Mouse (Mus musculus): ENCODE measurements at regions not wholly inside any gene's neighbourhood (a gene's known extent, or its start where the extent isn't known, plus 50 kb on each side); places are given as distances from the start of the nearest gene placed in this dataset.

DNA sequence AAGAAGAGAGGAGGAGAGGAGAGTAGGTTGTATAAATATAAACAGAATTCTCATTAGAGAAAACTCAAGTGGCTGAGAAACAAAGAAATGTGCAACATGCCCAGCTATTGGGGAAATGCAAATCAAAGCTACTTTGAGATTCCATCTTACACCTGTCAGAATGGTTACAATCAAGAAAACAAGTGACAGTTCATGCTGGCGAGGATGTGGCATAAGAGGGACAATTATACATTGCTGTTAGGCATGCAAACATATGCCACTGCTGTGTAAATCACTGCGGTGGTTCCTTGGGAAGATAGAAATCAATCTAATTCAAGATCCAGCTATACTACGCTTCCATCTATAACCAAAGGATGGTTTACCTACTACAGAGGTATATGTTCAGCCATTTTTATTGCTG, 300.4 kb upstream of the Kynu start:
- H3K27me3 ChIP-seq (replicated peaks), result no peaks in the 10 kb centered on the region
- H3K9me3 ChIP-seq, result no peaks in the 10 kb centered on the region
- ATAC-seq (ENCODE audit: low FRiP score, low read depth), result no peak
- H3K4me1 ChIP-seq, result no peaks in the 10 kb centered on the region
- H3K27ac ChIP-seq, result no peak overlapping the region
- no peak overlapping the region for H3K4me3 ChIP-seq
- no peaks in the 10 kb centered on the region for H3K36me3 ChIP-seq
- H3K4me2 ChIP-seq (replicated peaks), result no peak overlapping the region
- H3K9ac ChIP-seq, result no peak overlapping the region
- 91% methylated on average over 3 of the region's 3 CpGs for WGBS

DNA sequence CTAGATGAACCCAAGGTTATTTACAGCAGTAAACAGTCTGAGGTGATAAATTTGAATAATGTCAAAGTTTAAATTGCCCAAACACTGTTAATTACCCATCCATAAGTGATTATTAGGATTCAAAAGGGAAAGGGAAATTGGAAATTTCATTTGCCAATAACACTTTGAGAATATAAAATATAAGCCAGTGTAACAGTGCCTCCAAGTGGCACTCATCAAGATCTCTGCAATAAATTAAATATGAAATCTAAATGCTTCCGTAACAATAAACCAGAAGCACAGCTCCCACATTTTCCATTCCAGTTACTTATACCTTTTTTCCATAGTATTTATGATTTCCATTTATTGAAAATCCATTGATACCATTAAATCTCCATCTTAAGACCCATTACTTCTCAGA, 284.3 kb upstream of the Kynu start:
- no peak overlapping the region for H3K4me3 ChIP-seq
- H3K27ac ChIP-seq, result no peak overlapping the region
- no peaks in the 10 kb centered on the region for H3K36me3 ChIP-seq
- no peak overlapping the region for H3K9ac ChIP-seq
- H3K27me3 ChIP-seq (replicated peaks), result no peaks in the 10 kb centered on the region
- H3K4me2 ChIP-seq (replicated peaks), result no peak overlapping the region
- no peaks in the 10 kb centered on the region for H3K9me3 ChIP-seq
- 87% methylated on average over 1 of the region's 1 CpGs for whole genome bisulfite sequencing
- H3K4me1 ChIP-seq, result no peaks in the 10 kb centered on the region
- no peak for ATAC-seq (ENCODE audit: low FRiP score, low read depth)

DNA sequence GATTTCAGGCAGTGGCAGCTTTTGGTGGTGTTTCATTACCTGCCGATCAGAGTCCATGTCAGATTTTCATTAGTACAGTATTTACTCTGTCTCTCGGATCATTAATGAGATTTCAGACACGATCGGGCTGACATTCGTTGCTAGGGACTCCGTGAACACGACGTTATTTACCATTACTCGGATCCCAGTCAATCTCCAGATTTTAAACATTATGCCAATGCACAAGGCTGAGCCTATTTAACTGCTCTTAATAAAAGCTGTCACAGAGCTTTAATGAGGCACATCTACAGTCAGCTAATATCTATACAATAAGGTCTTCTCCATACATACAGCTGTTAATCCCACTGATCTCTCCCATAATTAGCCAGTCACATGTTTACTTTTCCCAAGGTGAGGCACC, 283.0 kb upstream of the Kynu start:
- Histone ChIP-seq H3K4me2 (replicated peaks) (no peak overlapping the region), H3K9me3 (no peaks in the 10 kb centered on the region), H3K9ac (no peak overlapping the region), H3K36me3 (no peaks in the 10 kb centered on the region), H3K27me3 (replicated peaks) (no peaks in the 10 kb centered on the region), H3K27ac (no peak overlapping the region), H3K4me1 (no peaks in the 10 kb centered on the region), H3K4me3 (no peak overlapping the region)
- WGBS, result 76% methylated on average over 9 of the region's 9 CpGs
- no peak for ATAC-seq (ENCODE audit: low FRiP score, low read depth)

DNA sequence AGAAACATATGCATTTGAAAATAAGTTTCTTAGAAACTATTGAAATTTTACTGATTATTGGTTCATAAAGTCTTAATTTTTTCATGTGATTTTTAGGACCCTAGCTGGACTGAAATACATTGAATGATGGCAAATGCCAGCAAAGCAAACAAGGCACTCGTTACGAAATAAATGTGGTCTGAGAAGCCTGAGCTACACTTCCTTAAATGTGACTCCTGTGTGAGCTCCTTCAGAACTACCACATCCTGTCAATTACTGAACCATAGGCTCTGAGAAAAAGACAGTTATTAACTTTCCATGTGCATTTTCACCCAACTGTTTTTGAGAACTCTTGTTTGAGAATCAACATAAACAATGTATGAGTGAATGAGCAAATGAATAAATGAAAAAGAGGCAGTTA, 281.1 kb upstream of the Kynu start:
- Histone ChIP-seq H3K4me3 (no peak overlapping the region), H3K9me3 (no peaks in the 10 kb centered on the region), H3K36me3 (no peaks in the 10 kb centered on the region), H3K27ac (no peak overlapping the region), H3K27me3 (replicated peaks) (no peaks in the 10 kb centered on the region), H3K4me1 (no peaks in the 10 kb centered on the region), H3K4me2 (replicated peaks) (no peak overlapping the region), H3K9ac (no peak overlapping the region)
- no peak for ATAC-seq (ENCODE audit: low FRiP score, low read depth)
- WGBS, result 82% methylated on average over 2 of the region's 2 CpGs

DNA sequence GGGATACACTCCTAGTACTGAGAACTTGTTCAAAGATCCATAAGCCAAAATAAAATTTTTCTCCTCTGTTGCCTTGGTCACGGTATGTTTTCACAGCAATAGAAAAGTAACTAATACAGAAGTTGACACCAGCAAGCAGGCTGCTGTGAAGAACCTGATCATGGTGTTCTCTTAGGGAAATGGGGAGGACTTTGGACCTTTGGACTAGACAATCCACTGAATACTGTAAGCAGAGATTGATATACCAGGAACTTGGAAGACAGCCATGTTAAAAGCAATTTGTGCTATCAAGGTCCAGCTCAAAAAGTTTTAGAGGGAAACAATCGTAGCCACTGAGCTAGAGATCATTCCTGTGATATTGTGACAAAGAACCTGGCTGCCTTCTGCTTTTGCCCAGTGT, 259.3 kb upstream of the Kynu start:
- no peak overlapping the region for H3K4me2 ChIP-seq (replicated peaks)
- H3K4me3 ChIP-seq, result no peak overlapping the region
- H3K4me1 ChIP-seq, result no peaks in the 10 kb centered on the region
- no peaks in the 10 kb centered on the region for H3K36me3 ChIP-seq
- no peak for ATAC-seq (ENCODE audit: low FRiP score, low read depth)
- H3K27me3 ChIP-seq (replicated peaks), result no peaks in the 10 kb centered on the region
- no peak overlapping the region for H3K27ac ChIP-seq
- H3K9me3 ChIP-seq, result no peaks in the 10 kb centered on the region
- 94% methylated on average over 2 of the region's 2 CpGs for WGBS
- H3K9ac ChIP-seq, result no peak overlapping the region

DNA sequence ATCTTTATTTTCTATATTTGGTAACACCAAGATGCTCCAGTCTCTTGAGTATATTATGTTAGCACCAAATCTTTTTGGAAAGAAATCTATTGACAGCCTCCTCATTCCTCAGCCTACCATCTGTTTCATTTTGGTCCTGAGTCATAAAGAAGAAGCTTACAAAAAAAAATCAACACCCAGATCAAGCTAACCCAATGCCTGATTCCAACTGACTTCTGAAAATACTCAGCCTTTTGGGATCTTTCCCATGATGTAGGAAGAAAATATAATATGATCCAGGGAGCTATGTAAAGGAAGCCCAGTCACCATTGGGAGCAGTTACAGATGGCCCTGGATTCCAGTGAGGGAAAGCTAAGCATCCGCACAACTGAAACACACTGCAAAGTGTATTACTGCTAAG, 231.3 kb upstream of the Kynu start:
- H3K27ac ChIP-seq, result no peak overlapping the region
- H3K27me3 ChIP-seq (replicated peaks), result no peaks in the 10 kb centered on the region
- H3K9ac ChIP-seq, result no peak overlapping the region
- H3K36me3 ChIP-seq, result no peaks in the 10 kb centered on the region
- no peaks in the 10 kb centered on the region for H3K4me1 ChIP-seq
- H3K4me2 ChIP-seq (replicated peaks), result no peak overlapping the region
- no peak overlapping the region for H3K4me3 ChIP-seq
- 92% methylated on average over 1 of the region's 1 CpGs for WGBS
- no peaks in the 10 kb centered on the region for H3K9me3 ChIP-seq
- no peak for ATAC-seq (ENCODE audit: low FRiP score, low read depth)

DNA sequence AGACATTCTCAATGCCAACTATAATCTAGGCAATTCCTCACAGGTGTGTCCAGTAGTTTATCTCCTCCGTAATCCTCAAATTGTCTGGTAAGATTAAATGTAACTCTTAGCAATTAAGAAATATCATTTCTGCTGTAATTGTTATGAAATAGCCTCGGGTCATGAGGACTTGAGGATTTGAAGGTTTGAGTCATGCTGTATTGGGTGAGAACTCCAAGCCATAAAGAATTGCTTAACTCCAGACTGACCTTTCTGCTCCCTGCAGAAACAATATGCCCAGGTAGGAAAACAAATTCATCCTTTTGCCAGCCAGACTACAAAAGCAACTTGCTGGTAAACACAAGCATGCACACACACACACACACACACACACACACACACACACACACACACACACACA, 190.8 kb upstream of the Kynu start:
- no peak overlapping the region for H3K4me2 ChIP-seq (replicated peaks)
- ATAC-seq (ENCODE audit: low FRiP score, low read depth), result no peak
- no peaks in the 10 kb centered on the region for H3K4me1 ChIP-seq
- WGBS, result 83% methylated on average over 2 of the region's 2 CpGs
- no peak overlapping the region for H3K27ac ChIP-seq
- no peak overlapping the region for H3K9ac ChIP-seq
- H3K9me3 ChIP-seq, result no peaks in the 10 kb centered on the region
- H3K27me3 ChIP-seq (replicated peaks), result no peaks in the 10 kb centered on the region
- no peaks in the 10 kb centered on the region for H3K36me3 ChIP-seq
- no peak overlapping the region for H3K4me3 ChIP-seq

DNA sequence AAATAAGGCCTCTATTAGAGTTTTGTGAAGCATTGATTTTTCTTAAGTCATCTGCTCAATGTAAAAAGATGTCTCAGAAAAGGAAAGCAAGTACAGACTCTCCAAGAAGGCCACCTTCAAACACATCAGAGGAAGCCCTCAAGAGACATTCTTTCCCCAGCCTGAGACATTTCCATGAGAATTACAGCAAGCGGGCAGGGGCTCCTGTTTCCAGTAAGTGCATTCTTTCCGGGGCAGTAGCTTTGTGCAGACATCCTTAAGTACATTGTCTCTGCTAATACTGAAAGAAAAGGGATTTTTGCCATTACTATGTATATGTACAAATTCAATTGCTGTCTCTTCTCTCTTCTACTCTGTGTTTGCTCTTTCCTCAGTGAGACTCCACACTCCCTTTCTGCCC, 189.3 kb upstream of the Kynu start:
- H3K27ac ChIP-seq, result no peak overlapping the region
- no peak overlapping the region for H3K4me2 ChIP-seq (replicated peaks)
- no peaks in the 10 kb centered on the region for H3K36me3 ChIP-seq
- no peak overlapping the region for H3K4me3 ChIP-seq
- no peak for ATAC-seq (ENCODE audit: low FRiP score, low read depth)
- 27% methylated on average over 2 of the region's 2 CpGs for WGBS
- H3K4me1 ChIP-seq, result no peaks in the 10 kb centered on the region
- no peaks in the 10 kb centered on the region for H3K9me3 ChIP-seq
- H3K27me3 ChIP-seq (replicated peaks), result no peaks in the 10 kb centered on the region
- H3K9ac ChIP-seq, result no peak overlapping the region

DNA sequence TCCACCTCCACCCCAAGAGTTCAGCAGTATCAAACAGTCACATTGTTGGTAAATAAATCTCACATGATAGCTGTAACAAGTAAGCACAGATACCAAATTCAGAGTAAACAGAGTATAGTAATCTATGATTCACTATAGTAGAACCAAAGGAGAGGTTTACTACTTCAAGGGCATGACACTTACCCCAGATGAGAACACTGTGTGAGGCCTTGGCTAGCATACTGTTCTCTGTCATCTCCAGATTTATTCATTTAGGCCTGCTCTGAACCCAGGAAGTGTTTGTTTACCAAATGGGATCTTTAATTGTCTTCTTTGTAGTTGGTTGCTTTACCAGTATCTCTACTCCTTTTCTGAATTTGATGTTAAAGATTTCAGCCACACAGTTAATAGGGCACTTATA, 151.8 kb upstream of the Kynu start:
- Histone ChIP-seq H3K4me3 (no peak overlapping the region), H3K36me3 (no peaks in the 10 kb centered on the region), H3K4me2 (replicated peaks) (no peak overlapping the region), H3K9me3 (no peaks in the 10 kb centered on the region), H3K27me3 (replicated peaks) (no peaks in the 10 kb centered on the region), H3K4me1 (no peaks in the 10 kb centered on the region), H3K27ac (no peak overlapping the region), H3K9ac (no peak overlapping the region)
- ATAC-seq (ENCODE audit: low FRiP score, low read depth), result no peak

DNA sequence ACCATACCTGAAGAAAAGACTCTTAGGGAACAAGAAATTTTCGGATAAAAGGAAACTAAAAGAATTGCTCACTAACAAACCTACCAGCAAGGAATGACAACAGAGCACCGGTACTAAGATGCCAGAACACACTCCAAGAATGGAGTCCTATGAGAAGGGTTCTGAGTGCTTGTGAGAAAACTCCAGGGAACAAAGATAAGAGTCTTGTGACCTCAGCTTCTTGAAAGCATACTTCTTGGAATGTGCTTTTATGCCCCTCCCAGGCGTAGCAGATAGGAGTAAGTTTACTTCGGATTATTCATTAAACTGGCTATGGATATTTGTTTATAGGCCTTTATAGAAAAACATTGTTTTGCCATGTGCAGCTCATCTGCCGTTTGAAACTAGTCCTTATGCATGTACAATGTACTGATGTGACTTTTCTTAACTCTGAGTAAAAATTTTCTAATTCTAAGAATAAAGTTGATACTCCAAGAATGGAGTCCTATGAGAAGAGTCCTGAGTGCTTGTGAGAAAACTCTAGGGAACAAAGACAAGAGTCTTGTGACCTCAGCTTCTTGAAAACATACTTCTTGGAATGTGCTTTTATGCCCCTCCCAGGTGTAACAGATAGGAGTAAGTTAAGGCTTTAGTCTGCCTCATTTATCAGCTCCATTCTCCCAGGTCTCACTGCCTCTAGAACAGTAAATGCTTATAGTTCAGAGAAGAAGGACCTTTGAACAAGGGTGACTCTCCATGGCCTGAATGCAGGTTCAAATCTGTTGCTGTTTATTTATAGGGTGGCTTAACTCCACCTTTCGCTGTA, 150.8 kb upstream of the Kynu start:
- no peak overlapping the region for H3K4me3 ChIP-seq
- H3K4me2 ChIP-seq (replicated peaks), result no peak overlapping the region
- no peaks in the 10 kb centered on the region for H3K27me3 ChIP-seq (replicated peaks)
- no peaks in the 10 kb centered on the region for H3K4me1 ChIP-seq
- no peaks in the 10 kb centered on the region for H3K9me3 ChIP-seq
- no peak overlapping the region for H3K27ac ChIP-seq
- H3K9ac ChIP-seq, result no peak overlapping the region
- no peak for ATAC-seq (ENCODE audit: low FRiP score, low read depth)
- WGBS, result 88% methylated on average over 6 of the region's 6 CpGs
- H3K36me3 ChIP-seq, result no peaks in the 10 kb centered on the region

DNA sequence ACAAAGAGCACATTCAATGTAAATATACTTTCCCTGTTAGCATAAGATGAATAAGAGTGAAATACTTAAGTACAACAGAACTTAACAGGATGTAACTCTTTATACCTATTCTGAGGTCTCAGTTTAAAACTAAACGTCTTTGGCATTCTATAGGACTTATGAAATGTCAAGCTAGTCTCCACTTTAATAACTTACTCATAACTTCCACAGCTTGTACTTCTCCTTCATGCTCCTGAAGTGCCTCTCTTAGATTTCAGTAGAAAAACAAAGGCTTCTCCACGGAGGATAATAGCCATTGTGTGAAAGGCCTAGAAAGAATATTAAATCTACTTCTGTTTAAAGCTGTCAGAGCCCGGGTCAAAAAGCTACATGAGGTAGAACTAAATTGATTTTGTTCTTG, 117.9 kb upstream of the Kynu start:
- H3K9me3 ChIP-seq, result no peaks in the 10 kb centered on the region
- no peaks in the 10 kb centered on the region for H3K36me3 ChIP-seq
- no peak overlapping the region for H3K4me2 ChIP-seq (replicated peaks)
- H3K4me3 ChIP-seq, result no peak overlapping the region
- no peaks in the 10 kb centered on the region for H3K27me3 ChIP-seq (replicated peaks)
- H3K9ac ChIP-seq, result no peak overlapping the region
- no peak overlapping the region for H3K27ac ChIP-seq
- no peaks in the 10 kb centered on the region for H3K4me1 ChIP-seq
- no peak for ATAC-seq (ENCODE audit: low FRiP score, low read depth)
- 18% methylated on average over 3 of the region's 3 CpGs for WGBS

DNA sequence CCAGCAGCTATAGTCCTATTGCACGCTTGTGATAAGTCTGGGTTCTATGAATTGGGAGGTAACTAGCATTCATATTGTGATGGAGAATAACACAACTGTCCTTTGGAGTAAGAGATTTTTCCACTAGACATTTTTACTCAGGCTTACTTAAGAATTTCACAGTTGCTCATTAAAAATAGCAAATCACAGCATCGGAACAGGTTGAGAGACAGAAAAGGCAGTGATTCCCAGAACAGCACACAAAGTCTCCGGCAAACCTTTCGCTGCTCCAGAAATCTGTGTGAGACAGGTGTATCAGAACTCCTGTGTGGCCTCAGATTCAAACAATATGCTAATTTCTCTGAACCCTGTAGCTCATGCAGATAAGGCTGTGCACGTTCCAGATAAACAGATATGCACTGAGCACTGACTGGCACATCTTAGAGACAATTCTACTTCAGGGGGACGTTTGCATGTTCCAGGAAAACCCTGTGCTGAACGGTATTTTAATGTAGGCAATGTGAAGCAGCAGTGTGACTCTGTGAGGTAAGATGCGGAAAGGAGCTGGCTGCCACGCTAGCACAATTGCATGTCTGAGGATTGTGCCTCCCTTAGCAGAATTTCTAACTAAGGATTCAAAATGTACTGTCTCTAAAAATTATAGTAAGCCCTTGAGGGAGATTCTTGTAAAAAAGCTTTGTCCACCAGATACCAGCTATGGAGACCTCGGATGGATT, 99.8 kb upstream of the Kynu start:
- H3K9ac ChIP-seq, result no peak overlapping the region
- no peak overlapping the region for H3K4me3 ChIP-seq
- WGBS, result 86% methylated on average over 10 of the region's 10 CpGs
- H3K27me3 ChIP-seq (replicated peaks), result no peaks in the 10 kb centered on the region
- no peak overlapping the region for H3K4me2 ChIP-seq (replicated peaks)
- H3K4me1 ChIP-seq, result no peaks in the 10 kb centered on the region
- no peaks in the 10 kb centered on the region for H3K36me3 ChIP-seq
- no peak overlapping the region for H3K27ac ChIP-seq
- ATAC-seq (ENCODE audit: low FRiP score, low read depth), result no peak
- H3K9me3 ChIP-seq, result no peaks in the 10 kb centered on the region

DNA sequence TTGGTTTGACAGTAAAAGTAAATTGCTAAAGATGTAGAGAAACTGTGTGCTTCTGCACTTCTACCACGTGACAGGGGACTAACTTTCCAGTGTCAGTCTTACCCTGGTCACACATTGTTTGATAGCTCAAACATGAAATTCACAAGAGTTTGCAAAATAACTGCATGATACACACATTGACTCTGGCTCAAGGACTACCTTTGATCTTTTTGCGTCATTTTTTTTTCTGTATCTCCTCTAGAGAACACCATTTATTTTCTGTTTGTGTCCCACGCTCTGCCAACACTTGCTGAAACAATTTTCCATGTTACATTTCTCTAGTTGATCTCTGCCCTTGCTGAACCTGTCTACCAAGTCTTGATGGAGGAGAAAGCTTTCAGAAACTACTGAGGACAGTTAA, 86.0 kb upstream of the Kynu start:
- 82% methylated on average over 3 of the region's 3 CpGs for WGBS
- Histone ChIP-seq H3K36me3 (no peaks in the 10 kb centered on the region), H3K27ac (no peak overlapping the region)

More for the DNA sequence above, 86.0 kb upstream of the Kynu start:
- no peak overlapping the region for H3K4me3 ChIP-seq
- ATAC-seq (ENCODE audit: low FRiP score, low read depth), result no peak
- no peak overlapping the region for H3K9ac ChIP-seq
- H3K27me3 ChIP-seq (replicated peaks), result no peaks in the 10 kb centered on the region
- H3K4me2 ChIP-seq (replicated peaks), result no peak overlapping the region
- no peaks in the 10 kb centered on the region for H3K9me3 ChIP-seq
- H3K4me1 ChIP-seq, result no peaks in the 10 kb centered on the region
